Mouse (Mus musculus): ENCODE measurements around the gene Adh4. TPM values are rescaled to one million over a fixed set of nuclear protein-coding genes. Genes with fewer than 3 reads are reported as not detected.
"Not testable (repeated sequence)": the region's sequence is repeated elsewhere in the genome, so short reads cannot be mapped to it uniquely, and the experiment has no call there.

Gene Adh4
- polyA plus RNA-seq, 1 experiment from 2014 or later = not detected

DNA sequence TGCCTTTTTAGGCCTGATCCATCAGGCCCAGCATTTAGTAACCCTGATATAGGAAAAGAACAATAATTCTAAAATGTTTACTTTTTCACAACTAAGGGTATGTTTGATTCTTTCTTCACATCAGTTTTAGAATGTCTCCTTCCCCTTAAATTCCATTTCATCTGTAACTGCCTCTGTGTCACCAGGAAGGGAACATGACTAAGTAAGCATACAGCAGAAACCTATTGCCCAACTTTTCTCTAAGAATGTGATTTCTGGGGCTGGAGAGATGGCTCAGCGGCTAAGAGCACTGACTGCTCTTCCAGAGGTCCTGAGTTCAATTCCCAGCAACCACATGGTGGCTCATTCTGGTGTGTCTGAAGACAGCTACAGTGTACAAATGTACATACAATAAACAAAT, 39.0 kb downstream of the Adh4 start:
- ATAC-seq = no peak
- 94% methylated on average over 1 of the region's 1 CpGs for WGBS
- Histone ChIP-seq H3K27me3 (ENCODE audit: control insufficient read depth, insufficient read depth, low read depth, low read length) (no peaks in the 10 kb centered on the region), H3K36me3 (ENCODE audit: control insufficient read depth, insufficient read depth, low read length) (peaks cover 35% of the 10 kb centered on the region), H3K27ac (ENCODE audit: low read length) (no peak overlapping the region), H3K4me1 (ENCODE audit: control insufficient read depth, insufficient read depth, low read length) (no peaks in the 10 kb centered on the region), H3K9ac (ENCODE audit: low read depth, low read length) (no peak overlapping the region), H3K4me2 (ENCODE audit: low read length) (no peak overlapping the region), H3K9me3 (replicated peaks; ENCODE audit: control insufficient read depth, low read length, poor library complexity, severe bottlenecking) (no peaks in the 10 kb centered on the region), H3K4me3 (ENCODE audit: low read depth, low read length) (no peak overlapping the region)

GRCm38 (mm10) chr3:138454711-138455435, 39.6 kb downstream of the Adh4 start:
- no peak overlapping the region for H3K9ac ChIP-seq (ENCODE audit: low read depth, low read length)
- no peak overlapping the region for H3K4me3 ChIP-seq (ENCODE audit: low read depth, low read length)
- H3K36me3 ChIP-seq (ENCODE audit: control insufficient read depth, insufficient read depth, low read length) = peaks cover 37% of the 10 kb centered on the region
- 92% methylated on average over 13 of the region's 13 CpGs for WGBS
- H3K27me3 ChIP-seq (ENCODE audit: control insufficient read depth, insufficient read depth, low read depth, low read length) = no peaks in the 10 kb centered on the region
- no peak for ATAC-seq
- no peak overlapping the region for H3K27ac ChIP-seq (ENCODE audit: low read length)
- H3K4me2 ChIP-seq (ENCODE audit: low read length) = no peak overlapping the region
- no peaks in the 10 kb centered on the region for H3K9me3 ChIP-seq (replicated peaks; ENCODE audit: control insufficient read depth, low read length, poor library complexity, severe bottlenecking)
- H3K4me1 ChIP-seq (ENCODE audit: control insufficient read depth, insufficient read depth, low read length) = no peaks in the 10 kb centered on the region

- H3K9me3 ChIP-seq (replicated peaks; ENCODE audit: control insufficient read depth, low read length, poor library complexity, severe bottlenecking) = no peaks in the 10 kb centered on the region
- ATAC-seq = no peak
- H3K9ac ChIP-seq (ENCODE audit: low read depth, low read length) = no peak overlapping the region
- no peaks in the 10 kb centered on the region for H3K27me3 ChIP-seq (ENCODE audit: control insufficient read depth, insufficient read depth, low read depth, low read length)
- peaks cover 38% of the 10 kb centered on the region for H3K36me3 ChIP-seq (ENCODE audit: control insufficient read depth, insufficient read depth, low read length)
- no peak overlapping the region for H3K4me2 ChIP-seq (ENCODE audit: low read length)
- 95% methylated on average over 3 of the region's 3 CpGs for WGBS
- H3K27ac ChIP-seq (ENCODE audit: low read length) = no peak overlapping the region
- H3K4me3 ChIP-seq (ENCODE audit: low read depth, low read length) = no peak overlapping the region
- no peaks in the 10 kb centered on the region for H3K4me1 ChIP-seq (ENCODE audit: control insufficient read depth, insufficient read depth, low read length)
Observed at GRCm38 (mm10) chr3:138458441-138458840, 43.2 kb downstream of the Adh4 start.

- H3K27ac ChIP-seq (ENCODE audit: low read length) = no peak overlapping the region
- H3K4me3 ChIP-seq (ENCODE audit: low read depth, low read length) = no peak overlapping the region
- no peak overlapping the region for H3K9ac ChIP-seq (ENCODE audit: low read depth, low read length)
- 82% methylated on average over 13 of the region's 13 CpGs for WGBS
- H3K27me3 ChIP-seq (ENCODE audit: control insufficient read depth, insufficient read depth, low read depth, low read length) = no peaks in the 10 kb centered on the region
- ATAC-seq = no peak
- H3K36me3 ChIP-seq (ENCODE audit: control insufficient read depth, insufficient read depth, low read length) = peaks cover 31% of the 10 kb centered on the region
- no peak overlapping the region for H3K4me2 ChIP-seq (ENCODE audit: low read length)
- no peaks in the 10 kb centered on the region for H3K4me1 ChIP-seq (ENCODE audit: control insufficient read depth, insufficient read depth, low read length)
- H3K9me3 ChIP-seq (replicated peaks; ENCODE audit: control insufficient read depth, low read length, poor library complexity, severe bottlenecking) = no peaks in the 10 kb centered on the region
Observed at GRCm38 (mm10) chr3:138460260-138460659, 45.0 kb downstream of the Adh4 start.

DNA sequence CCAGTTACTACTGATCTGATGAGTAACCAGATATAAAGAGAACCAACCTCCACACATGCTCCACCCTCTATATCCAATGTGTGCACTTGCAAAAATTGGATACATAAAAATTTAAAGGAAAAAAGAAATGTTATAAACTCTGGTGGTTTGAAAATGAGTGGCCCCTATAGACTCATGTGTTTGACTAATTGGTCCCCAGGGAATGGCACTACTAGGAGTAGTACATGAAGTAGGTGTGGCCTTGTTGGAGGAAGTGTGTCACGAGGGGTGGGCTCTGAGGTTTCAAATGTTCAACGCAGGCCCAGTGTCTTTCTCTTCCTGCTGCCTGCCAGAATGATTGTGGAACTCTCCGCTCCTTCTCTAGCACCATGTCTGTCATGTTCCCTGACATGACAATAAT, 46.6 kb downstream of the Adh4 start:
- Histone ChIP-seq H3K4me3 (ENCODE audit: low read depth, low read length) (no peak overlapping the region), H3K4me2 (ENCODE audit: low read length) (no peak overlapping the region), H3K27ac (ENCODE audit: low read length) (no peak overlapping the region), H3K9me3 (replicated peaks; ENCODE audit: control insufficient read depth, low read length, poor library complexity, severe bottlenecking) (no peaks in the 10 kb centered on the region), H3K27me3 (ENCODE audit: control insufficient read depth, insufficient read depth, low read depth, low read length) (no peaks in the 10 kb centered on the region), H3K9ac (ENCODE audit: low read depth, low read length) (no peak overlapping the region), H3K4me1 (ENCODE audit: control insufficient read depth, insufficient read depth, low read length) (no peaks in the 10 kb centered on the region), H3K36me3 (ENCODE audit: control insufficient read depth, insufficient read depth, low read length) (peaks cover 33% of the 10 kb centered on the region)
- no peak; the same call in 1 of the 2 replicates for ATAC-seq
- 78% methylated on average over 3 of the region's 3 CpGs for WGBS

GRCm38 (mm10) chr3:138463137-138463536, 47.9 kb downstream of the Adh4 start:
- Histone ChIP-seq H3K27ac (ENCODE audit: low read length) (no peak overlapping the region), H3K9me3 (replicated peaks; ENCODE audit: control insufficient read depth, low read length, poor library complexity, severe bottlenecking) (no peaks in the 10 kb centered on the region), H3K4me1 (ENCODE audit: control insufficient read depth, insufficient read depth, low read length) (no peaks in the 10 kb centered on the region), H3K27me3 (ENCODE audit: control insufficient read depth, insufficient read depth, low read depth, low read length) (no peaks in the 10 kb centered on the region), H3K9ac (ENCODE audit: low read depth, low read length) (no peak overlapping the region), H3K4me3 (ENCODE audit: low read depth, low read length) (no peak overlapping the region), H3K4me2 (ENCODE audit: low read length) (no peak overlapping the region), H3K36me3 (ENCODE audit: control insufficient read depth, insufficient read depth, low read length) (peaks cover 36% of the 10 kb centered on the region)
- WGBS = 82% methylated on average over 2 of the region's 2 CpGs
- ATAC-seq = peak; percentile 52; the same call in 1 of the 2 replicates

DNA sequence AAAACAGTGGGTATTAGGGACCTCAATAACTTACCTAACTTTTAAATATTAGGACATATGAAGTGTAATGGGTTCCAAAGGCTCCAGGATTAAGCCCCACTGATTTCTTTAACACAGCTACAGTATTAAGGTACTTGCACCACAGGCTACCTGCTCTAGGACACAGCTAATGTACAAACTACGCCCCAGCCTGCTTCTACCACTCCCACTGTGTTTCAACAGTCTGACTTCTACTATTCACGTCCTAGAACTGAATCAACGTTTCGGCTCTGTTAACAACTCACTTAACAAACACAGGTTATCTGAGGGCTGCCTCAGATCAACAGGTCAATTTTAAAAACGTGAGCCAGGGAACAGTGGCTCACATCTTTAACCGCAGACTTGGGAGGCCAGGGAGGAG, 48.5 kb downstream of the Adh4 start:
- no peak overlapping the region for H3K27ac ChIP-seq (ENCODE audit: low read length)
- H3K36me3 ChIP-seq (ENCODE audit: control insufficient read depth, insufficient read depth, low read length) = peaks cover 39% of the 10 kb centered on the region
- H3K9me3 ChIP-seq (replicated peaks; ENCODE audit: control insufficient read depth, low read length, poor library complexity, severe bottlenecking) = no peaks in the 10 kb centered on the region
- no peak overlapping the region for H3K9ac ChIP-seq (ENCODE audit: low read depth, low read length)
- WGBS = 91% methylated on average over 6 of the region's 6 CpGs
- no peak overlapping the region for H3K4me3 ChIP-seq (ENCODE audit: low read depth, low read length)
- no peak for ATAC-seq
- no peaks in the 10 kb centered on the region for H3K4me1 ChIP-seq (ENCODE audit: control insufficient read depth, insufficient read depth, low read length)
- H3K27me3 ChIP-seq (ENCODE audit: control insufficient read depth, insufficient read depth, low read depth, low read length) = no peaks in the 10 kb centered on the region
- H3K4me2 ChIP-seq (ENCODE audit: low read length) = no peak overlapping the region

GRCm38 (mm10) chr3:138464573-138465147, 49.4 kb downstream of the Adh4 start:
- no peak overlapping the region for H3K4me2 ChIP-seq (ENCODE audit: low read length)
- no peak overlapping the region for H3K4me3 ChIP-seq (ENCODE audit: low read depth, low read length)
- no peak for ATAC-seq
- H3K4me1 ChIP-seq (ENCODE audit: control insufficient read depth, insufficient read depth, low read length) = no peaks in the 10 kb centered on the region
- H3K27me3 ChIP-seq (ENCODE audit: control insufficient read depth, insufficient read depth, low read depth, low read length) = no peaks in the 10 kb centered on the region
- WGBS = 87% methylated on average over 16 of the region's 16 CpGs
- no peaks in the 10 kb centered on the region for H3K9me3 ChIP-seq (replicated peaks; ENCODE audit: control insufficient read depth, low read length, poor library complexity, severe bottlenecking)
- no peak overlapping the region for H3K9ac ChIP-seq (ENCODE audit: low read depth, low read length)
- no peak overlapping the region for H3K27ac ChIP-seq (ENCODE audit: low read length)
- peaks cover 39% of the 10 kb centered on the region for H3K36me3 ChIP-seq (ENCODE audit: control insufficient read depth, insufficient read depth, low read length)

- not testable (repeated sequence) for H3K4me1 ChIP-seq (ENCODE audit: control insufficient read depth, insufficient read depth, low read length); H3K4me3 ChIP-seq (ENCODE audit: low read depth, low read length); H3K4me2 ChIP-seq (ENCODE audit: low read length); H3K9ac ChIP-seq (ENCODE audit: low read depth, low read length); H3K9me3 ChIP-seq (replicated peaks; ENCODE audit: control insufficient read depth, low read length, poor library complexity, severe bottlenecking); ATAC-seq; H3K27ac ChIP-seq (ENCODE audit: low read length); H3K27me3 ChIP-seq (ENCODE audit: control insufficient read depth, insufficient read depth, low read depth, low read length)
- 100% methylated on average over 1 of the region's 1 CpGs for WGBS
- H3K36me3 ChIP-seq (ENCODE audit: control insufficient read depth, insufficient read depth, low read length) = peaks cover 30% of the 10 kb centered on the region
Observed at GRCm38 (mm10) chr3:138466656-138467055, 51.4 kb downstream of the Adh4 start.

All from midbrain, embryonic 16.5 days (tissue).